Mouse (Mus musculus): ENCODE measurements around the gene Cxcr1. TPM values are rescaled to one million over a fixed set of nuclear protein-coding genes. Genes with fewer than 3 reads are reported as not detected.

Cxcr1 gene
- polyA plus RNA-seq (2014; fragmentation: Nextera tagmentation; extraction: Ambion mirVana), result not detected in 2 replicates

- H3K4me3 ChIP-seq (ENCODE audit: low read depth, low read length), result no peak within 1 kb of the TSS
- peaks cover 9% of the 10 kb centered on the region for H3K4me1 ChIP-seq (ENCODE audit: control insufficient read depth, insufficient read depth, low read length)
- H3K27ac ChIP-seq (replicated peaks; ENCODE audit: low read depth, low read length), result no peak within 1 kb of the TSS
- H3K9me3 ChIP-seq (ENCODE audit: control insufficient read depth, low read length), result no peaks in the 10 kb centered on the region
- no peak within 1 kb of the TSS for H3K4me2 ChIP-seq (ENCODE audit: low read depth, low read length)
- no peak within 1 kb of the TSS for H3K9ac ChIP-seq (ENCODE audit: low read depth, low read length)
- no peaks in the 10 kb centered on the region for H3K36me3 ChIP-seq (ENCODE audit: control insufficient read depth, insufficient read depth, low read length)
- ATAC-seq (ENCODE audit: low read depth), result no peak
- no peak for DNase-seq (ENCODE audit: low spot score)
- 66% methylated on average over 8 of the region's 8 CpGs for WGBS
- no peaks in the 10 kb centered on the region for H3K27me3 ChIP-seq (replicated peaks; ENCODE audit: control insufficient read depth, insufficient read depth, low read length)
Measured at GRCm38 (mm10) chr1:74194445-74194844, at the start of gene Cxcr1. TSS of gene Cxcr1 (minus strand) at chr1:74194631.

GRCm38 (mm10) chr1:74240832-74241231 is 46.4 kb upstream of the Cxcr1 start:
- H3K4me2 ChIP-seq (ENCODE audit: low read depth, low read length), result peak overlapping the region; percentile 3; the same call in 1 of the 2 replicates
- no peak for ATAC-seq (ENCODE audit: low read depth)
- peaks cover 32% of the 10 kb centered on the region for H3K4me1 ChIP-seq (ENCODE audit: control insufficient read depth, insufficient read depth, low read length)
- peaks cover 7% of the 10 kb centered on the region; the same call in 1 of the 2 replicates for H3K36me3 ChIP-seq (ENCODE audit: control insufficient read depth, insufficient read depth, low read length)
- H3K27ac ChIP-seq (replicated peaks; ENCODE audit: low read depth, low read length), result peak overlapping the region; percentile 30
- DNase-seq (ENCODE audit: low spot score), result no peak
- WGBS, result 78% methylated on average over 4 of the region's 4 CpGs
- H3K9me3 ChIP-seq (ENCODE audit: control insufficient read depth, low read length), result no peaks in the 10 kb centered on the region
- H3K9ac ChIP-seq (ENCODE audit: low read depth, low read length), result no peak overlapping the region
- H3K27me3 ChIP-seq (replicated peaks; ENCODE audit: control insufficient read depth, insufficient read depth, low read length), result no peaks in the 10 kb centered on the region
- no peak overlapping the region for H3K4me3 ChIP-seq (ENCODE audit: low read depth, low read length)

- DNase-seq (ENCODE audit: low spot score), result peak; percentile 45
- H3K4me3 ChIP-seq (ENCODE audit: low read depth, low read length), result no peak overlapping the region
- no peak overlapping the region for H3K9ac ChIP-seq (ENCODE audit: low read depth, low read length)
- H3K27ac ChIP-seq (replicated peaks; ENCODE audit: low read depth, low read length), result peak overlapping the region; percentile 30
- H3K27me3 ChIP-seq (replicated peaks; ENCODE audit: control insufficient read depth, insufficient read depth, low read length), result no peaks in the 10 kb centered on the region
- peak overlapping the region; percentile 3; the same call in 1 of the 2 replicates for H3K4me2 ChIP-seq (ENCODE audit: low read depth, low read length)
- 0 out of 2 replicates have a peak, but pooled peaks cover 6% of the 10 kb centered on the region for H3K36me3 ChIP-seq (ENCODE audit: control insufficient read depth, insufficient read depth, low read length)
- peaks cover 32% of the 10 kb centered on the region for H3K4me1 ChIP-seq (ENCODE audit: control insufficient read depth, insufficient read depth, low read length)
- 39% methylated on average over 6 of the region's 6 CpGs for WGBS
- 0 out of 2 replicates have a peak, but pooled peaks have one; percentile 17 for ATAC-seq (ENCODE audit: low read depth)
- no peaks in the 10 kb centered on the region for H3K9me3 ChIP-seq (ENCODE audit: control insufficient read depth, low read length)
Measured at GRCm38 (mm10) chr1:74240311-74240710, 45.9 kb upstream of the Cxcr1 start.

GRCm38 (mm10) chr1:74239618-74240017 is 45.2 kb upstream of the Cxcr1 start:
- Histone ChIP-seq H3K27me3 (replicated peaks; ENCODE audit: control insufficient read depth, insufficient read depth, low read length) (no peaks in the 10 kb centered on the region), H3K9me3 (ENCODE audit: control insufficient read depth, low read length) (no peaks in the 10 kb centered on the region), H3K36me3 (ENCODE audit: control insufficient read depth, insufficient read depth, low read length) (0 out of 2 replicates have a peak, but pooled peaks cover 6% of the 10 kb centered on the region), H3K4me2 (ENCODE audit: low read depth, low read length) (peak overlapping the region; percentile 90), H3K4me1 (ENCODE audit: control insufficient read depth, insufficient read depth, low read length) (peaks cover 32% of the 10 kb centered on the region), H3K27ac (replicated peaks; ENCODE audit: low read depth, low read length) (no peak overlapping the region), H3K9ac (ENCODE audit: low read depth, low read length) (0 out of 2 replicates have a peak overlapping the region, but pooled peaks have one; percentile 34), H3K4me3 (ENCODE audit: low read depth, low read length) (no peak overlapping the region)
- ATAC-seq (ENCODE audit: low read depth) (no peak), DNase-seq (ENCODE audit: low spot score) (no peak)
- WGBS, result 52% methylated on average over 11 of the region's 11 CpGs

GRCm38 (mm10) chr1:74239162-74239561 is 44.7 kb upstream of the Cxcr1 start:
- Histone ChIP-seq H3K9me3 (ENCODE audit: control insufficient read depth, low read length) (no peaks in the 10 kb centered on the region), H3K9ac (ENCODE audit: low read depth, low read length) (0 out of 2 replicates have a peak overlapping the region, but pooled peaks have one; percentile 34), H3K4me2 (ENCODE audit: low read depth, low read length) (peak overlapping the region; percentile 90), H3K36me3 (ENCODE audit: control insufficient read depth, insufficient read depth, low read length) (0 out of 2 replicates have a peak, but pooled peaks cover 6% of the 10 kb centered on the region), H3K27ac (replicated peaks; ENCODE audit: low read depth, low read length) (no peak overlapping the region), H3K4me1 (ENCODE audit: control insufficient read depth, insufficient read depth, low read length) (peaks cover 32% of the 10 kb centered on the region), H3K27me3 (replicated peaks; ENCODE audit: control insufficient read depth, insufficient read depth, low read length) (no peaks in the 10 kb centered on the region), H3K4me3 (ENCODE audit: low read depth, low read length) (no peak overlapping the region; the same call in 1 of the 2 replicates)
- no peak for ATAC-seq (ENCODE audit: low read depth)
- 56% methylated on average over 7 of the region's 7 CpGs for WGBS
- no peak for DNase-seq (ENCODE audit: low spot score)

GRCm38 (mm10) chr1:74238136-74238535 is 43.7 kb upstream of the Cxcr1 start:
- 53% methylated on average over 1 of the region's 1 CpGs for WGBS

GRCm38 (mm10) chr1:74237671-74238070 is 43.2 kb upstream of the Cxcr1 start:
- H3K9ac ChIP-seq (ENCODE audit: low read depth, low read length), result peak overlapping the region; percentile 91
- peaks cover 32% of the 10 kb centered on the region for H3K4me1 ChIP-seq (ENCODE audit: control insufficient read depth, insufficient read depth, low read length)
- no peaks in the 10 kb centered on the region for H3K27me3 ChIP-seq (replicated peaks; ENCODE audit: control insufficient read depth, insufficient read depth, low read length)
- 22% methylated on average over 5 of the region's 5 CpGs for WGBS
- 0 out of 2 replicates have a peak, but pooled peaks cover 6% of the 10 kb centered on the region for H3K36me3 ChIP-seq (ENCODE audit: control insufficient read depth, insufficient read depth, low read length)
- H3K4me2 ChIP-seq (ENCODE audit: low read depth, low read length), result peak overlapping the region; percentile 90
- peak overlapping the region; percentile 95 for H3K4me3 ChIP-seq (ENCODE audit: low read depth, low read length)
- peak overlapping the region; percentile 31; the same call in 1 of the 2 replicates for H3K27ac ChIP-seq (replicated peaks; ENCODE audit: low read depth, low read length)
- H3K9me3 ChIP-seq (ENCODE audit: control insufficient read depth, low read length), result no peaks in the 10 kb centered on the region
- no peak for DNase-seq (ENCODE audit: low spot score)
- ATAC-seq (ENCODE audit: low read depth), result no peak

More at GRCm38 (mm10) chr1:74238136-74238535, 43.7 kb upstream of the Cxcr1 start:
- peak overlapping the region; percentile 31; the same call in 1 of the 2 replicates for H3K27ac ChIP-seq (replicated peaks; ENCODE audit: low read depth, low read length)
- ATAC-seq (ENCODE audit: low read depth), result no peak
- H3K9ac ChIP-seq (ENCODE audit: low read depth, low read length), result peak overlapping the region; percentile 91
- peak; percentile 47 for DNase-seq (ENCODE audit: low spot score)
- H3K36me3 ChIP-seq (ENCODE audit: control insufficient read depth, insufficient read depth, low read length), result 0 out of 2 replicates have a peak, but pooled peaks cover 6% of the 10 kb centered on the region
- peak overlapping the region; percentile 90 for H3K4me2 ChIP-seq (ENCODE audit: low read depth, low read length)
- H3K4me3 ChIP-seq (ENCODE audit: low read depth, low read length), result peak overlapping the region; percentile 95
- peaks cover 32% of the 10 kb centered on the region for H3K4me1 ChIP-seq (ENCODE audit: control insufficient read depth, insufficient read depth, low read length)
- H3K9me3 ChIP-seq (ENCODE audit: control insufficient read depth, low read length), result no peaks in the 10 kb centered on the region
- no peaks in the 10 kb centered on the region for H3K27me3 ChIP-seq (replicated peaks; ENCODE audit: control insufficient read depth, insufficient read depth, low read length)

GRCm38 (mm10) chr1:74236590-74237317 is 42.3 kb upstream of the Cxcr1 start:
- no peaks in the 10 kb centered on the region for H3K36me3 ChIP-seq (ENCODE audit: control insufficient read depth, insufficient read depth, low read length)
- WGBS, result 0% methylated on average over 22 of the region's 57 CpGs

More at GRCm38 (mm10) chr1:74236590-74237317, 42.3 kb upstream of the Cxcr1 start:
- Histone ChIP-seq H3K9ac (ENCODE audit: low read depth, low read length) (peak overlapping the region; percentile 91), H3K9me3 (ENCODE audit: control insufficient read depth, low read length) (no peaks in the 10 kb centered on the region), H3K27ac (replicated peaks; ENCODE audit: low read depth, low read length) (peak overlapping the region; percentile 88), H3K4me1 (ENCODE audit: control insufficient read depth, insufficient read depth, low read length) (peaks cover 32% of the 10 kb centered on the region), H3K4me2 (ENCODE audit: low read depth, low read length) (peak overlapping the region; percentile 90), H3K4me3 (ENCODE audit: low read depth, low read length) (peak overlapping the region; percentile 95), H3K27me3 (replicated peaks; ENCODE audit: control insufficient read depth, insufficient read depth, low read length) (no peaks in the 10 kb centered on the region)
- DNase-seq (ENCODE audit: low spot score), result no peak
- peak; percentile 20 for ATAC-seq (ENCODE audit: low read depth)

Data from embryonic facial prominence, embryonic 14.5 days (tissue).